Mouse (Mus musculus): Measurements from ENCODE around the gene Cdip1. TPM values are rescaled to one million over a fixed set of nuclear protein-coding genes. Genes with fewer than 3 reads are reported as not detected.

Cdip1 gene
- polyA plus RNA-seq, 1 experiment = 44.9 TPM

DNA sequence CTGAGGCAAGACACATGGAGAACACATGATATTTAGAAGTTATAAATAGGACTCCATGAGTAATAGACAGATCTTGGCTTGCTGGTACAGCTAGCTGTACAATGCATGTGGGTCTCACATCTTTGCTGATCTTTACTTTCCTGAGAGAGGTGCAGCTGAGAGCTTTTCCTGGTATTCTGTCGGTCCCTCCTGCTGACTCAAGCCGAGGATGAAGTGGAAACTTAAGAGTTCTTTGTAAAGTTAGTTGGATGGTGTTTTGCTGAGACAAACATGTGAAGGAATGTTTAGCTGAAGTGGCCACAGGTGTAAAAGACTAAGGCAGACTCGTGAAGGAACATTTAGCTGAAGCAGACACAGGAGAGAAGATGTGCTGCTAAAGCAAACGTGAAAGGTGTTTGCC lies 6.5 kb upstream of the Cdip1 start:
- H3K36me3 ChIP-seq (ENCODE audit: control insufficient read depth, insufficient read depth) = no peaks in the 10 kb centered on the region
- no peaks in the 10 kb centered on the region for H3K27me3 ChIP-seq (ENCODE audit: control insufficient read depth, insufficient read depth, insufficient read length)
- H3K79me2 ChIP-seq (ENCODE audit: control insufficient read depth, insufficient read depth) = no peaks in the 10 kb centered on the region
- no peak overlapping the region for H3K4me3 ChIP-seq
- TF ChIP-seq REST (IDR thresholded peaks at IDR 0.05; ENCODE audit: insufficient read depth, insufficient read length) = no peak
- no peak for TF ChIP-seq POLR2A (IDR thresholded peaks at IDR 0.05; ENCODE audit: insufficient read length, low read depth)
- no peak for TF ChIP-seq E2F4 (IDR thresholded peaks at IDR 0.05; ENCODE audit: insufficient read depth)
- TF ChIP-seq TCF3 (IDR thresholded peaks at IDR 0.05; ENCODE audit: insufficient read length, low read depth) = no peak
- TF ChIP-seq CEBPB (IDR thresholded peaks at IDR 0.05; ENCODE audit: insufficient read depth, poor library complexity, severe bottlenecking) = no peak
- no peak for TF ChIP-seq SRF (IDR thresholded peaks at IDR 0.05; ENCODE audit: control insufficient read depth, insufficient read length, low read depth)
- no peak for TF ChIP-seq TCF12 (IDR thresholded peaks at IDR 0.05; ENCODE audit: insufficient read depth, poor library complexity, severe bottlenecking)
- TF ChIP-seq USF1 (IDR thresholded peaks at IDR 0.05; ENCODE audit: low read depth) = no peak
- no peak for TF ChIP-seq POLR2AphosphoS2 (IDR thresholded peaks at IDR 0.05; ENCODE audit: insufficient read length, low read depth)
- TF ChIP-seq MYOG (IDR thresholded peaks at IDR 0.05; ENCODE audit: control insufficient read depth in 1 of 3, insufficient read depth in 1 of 3, insufficient read length in 2 of 3, low read depth in 2 of 3) = no peak
- TF ChIP-seq MAX (IDR thresholded peaks at IDR 0.05; ENCODE audit: low read depth) = no peak
- no peak for TF ChIP-seq MYOD1 (IDR thresholded peaks at IDR 0.05; ENCODE audit: control insufficient read depth in 1 of 3, insufficient read length in 2 of 3, low read depth in 2 of 3)
- H3K4me2 ChIP-seq (ENCODE audit: low read depth) = no peak overlapping the region
- no peak overlapping the region for H3ac ChIP-seq (ENCODE audit: control insufficient read depth, insufficient read length)

DNA sequence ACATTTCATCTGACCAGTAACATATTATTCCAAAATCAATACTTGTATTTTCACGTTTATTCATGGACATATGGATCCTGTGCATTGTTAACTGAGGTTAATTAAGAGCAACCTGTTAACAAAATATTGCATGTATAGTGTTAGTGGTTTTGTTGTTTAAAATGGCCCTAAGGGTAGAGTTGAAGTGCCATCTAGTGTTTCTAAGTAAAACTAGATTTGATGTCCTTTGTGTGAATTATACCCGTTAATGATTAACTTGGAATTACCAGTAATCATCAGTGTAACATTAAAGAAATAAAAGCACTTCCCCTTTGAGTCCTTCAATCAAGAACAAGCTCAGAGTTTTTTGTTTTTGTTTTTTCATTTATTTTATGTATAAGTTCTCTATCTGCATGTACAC lies 1.2 kb upstream of the Cdip1 start:
- Histone ChIP-seq H3K36me3 (ENCODE audit: control insufficient read depth, insufficient read depth) (no peaks in the 10 kb centered on the region), H3ac (ENCODE audit: control insufficient read depth, insufficient read length) (no peak overlapping the region), H3K27me3 (ENCODE audit: control insufficient read depth, insufficient read depth, insufficient read length) (no peaks in the 10 kb centered on the region), H3K79me2 (ENCODE audit: control insufficient read depth, insufficient read depth) (peaks cover 31% of the 10 kb centered on the region), H3K4me2 (ENCODE audit: low read depth) (no peak overlapping the region), H3K4me3 (no peak overlapping the region)
- TF ChIP-seq TCF3 (IDR thresholded peaks at IDR 0.05; ENCODE audit: insufficient read length, low read depth) = no peak
- no peak for TF ChIP-seq MYOG (IDR thresholded peaks at IDR 0.05; ENCODE audit: control insufficient read depth in 1 of 3, insufficient read depth in 1 of 3, insufficient read length in 2 of 3, low read depth in 2 of 3)

DNA sequence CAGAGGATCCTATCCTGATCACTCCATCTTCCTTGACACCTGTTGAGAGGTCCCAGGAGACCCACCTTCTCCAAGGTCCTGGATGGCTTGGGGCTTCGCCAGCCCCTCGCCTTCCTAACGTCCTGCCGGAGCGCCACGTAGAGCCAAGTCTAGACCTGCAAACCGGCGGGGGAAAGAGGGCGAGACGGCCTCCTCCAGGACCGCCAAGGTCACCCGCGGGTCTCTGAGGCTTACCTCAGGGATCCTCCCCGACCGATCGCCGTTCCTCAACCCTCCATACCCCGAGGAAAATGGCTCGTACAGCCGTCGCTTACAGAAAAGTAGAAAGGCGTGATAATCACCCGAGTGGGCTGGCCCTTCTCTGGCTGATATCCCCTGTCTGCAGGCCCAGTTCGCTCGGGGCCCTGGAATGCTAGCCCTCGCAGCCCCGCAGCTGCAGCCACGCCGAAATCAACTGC lies 752 bp downstream of the Cdip1 start:
- Histone ChIP-seq H3K27me3 (ENCODE audit: control insufficient read depth, insufficient read depth, insufficient read length) (no peaks in the 10 kb centered on the region), H3K79me2 (ENCODE audit: control insufficient read depth, insufficient read depth) (peaks cover 51% of the 10 kb centered on the region), H3K36me3 (ENCODE audit: control insufficient read depth, insufficient read depth) (no peaks in the 10 kb centered on the region), H3K4me2 (ENCODE audit: low read depth) (peak overlapping the region; percentile 84), H3K4me3 (peak overlapping the region; percentile 96), H3ac (ENCODE audit: control insufficient read depth, insufficient read length) (peak overlapping the region; percentile 67)
- TF ChIP-seq REST (IDR thresholded peaks at IDR 0.05; ENCODE audit: insufficient read depth, insufficient read length) (no peak), MYOD1 (IDR thresholded peaks at IDR 0.05; ENCODE audit: control insufficient read depth in 1 of 3, insufficient read length in 2 of 3, low read depth in 2 of 3) (no peak), MAX (IDR thresholded peaks at IDR 0.05; ENCODE audit: low read depth) (no peak), CEBPB (IDR thresholded peaks at IDR 0.05; ENCODE audit: insufficient read depth, poor library complexity, severe bottlenecking) (no peak), MYOG (IDR thresholded peaks at IDR 0.05; ENCODE audit: control insufficient read depth in 1 of 3, insufficient read depth in 1 of 3, insufficient read length in 2 of 3, low read depth in 2 of 3) (no peak), POLR2A (IDR thresholded peaks at IDR 0.05; ENCODE audit: insufficient read length, low read depth) (no peak), POLR2AphosphoS2 (IDR thresholded peaks at IDR 0.05; ENCODE audit: insufficient read length, low read depth) (no peak)

DNA sequence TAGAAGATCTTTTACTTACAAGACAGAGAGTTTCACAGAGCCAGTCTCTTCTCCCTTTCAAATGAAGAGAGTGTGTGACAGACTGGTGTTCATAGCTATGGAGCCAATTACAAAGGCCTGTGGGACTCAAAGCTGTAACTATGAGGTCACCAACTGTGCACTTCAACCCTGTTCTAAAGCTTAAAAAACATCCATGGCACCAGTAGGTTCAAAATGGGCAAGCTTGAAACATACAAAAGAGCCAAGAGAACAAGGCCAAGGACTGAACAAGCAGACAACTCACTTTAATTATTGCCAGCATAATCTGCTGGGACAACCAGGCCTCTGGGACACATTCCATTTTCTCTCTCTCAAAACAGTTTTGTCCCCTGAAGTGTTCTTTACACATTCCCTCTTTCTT lies 1.9 kb downstream of the Cdip1 start:
- no peak for TF ChIP-seq MAX (IDR thresholded peaks at IDR 0.05; ENCODE audit: low read depth)
- TF ChIP-seq POLR2A (IDR thresholded peaks at IDR 0.05; ENCODE audit: insufficient read length, low read depth) = no peak
- Histone ChIP-seq H3K27me3 (ENCODE audit: control insufficient read depth, insufficient read depth, insufficient read length) (no peaks in the 10 kb centered on the region), H3K4me3 (peak overlapping the region; percentile 96), H3K79me2 (ENCODE audit: control insufficient read depth, insufficient read depth) (peaks cover 63% of the 10 kb centered on the region), H3K4me2 (ENCODE audit: low read depth) (peak overlapping the region; percentile 84), H3K36me3 (ENCODE audit: control insufficient read depth, insufficient read depth) (no peaks in the 10 kb centered on the region), H3ac (ENCODE audit: control insufficient read depth, insufficient read length) (no peak overlapping the region)

DNA sequence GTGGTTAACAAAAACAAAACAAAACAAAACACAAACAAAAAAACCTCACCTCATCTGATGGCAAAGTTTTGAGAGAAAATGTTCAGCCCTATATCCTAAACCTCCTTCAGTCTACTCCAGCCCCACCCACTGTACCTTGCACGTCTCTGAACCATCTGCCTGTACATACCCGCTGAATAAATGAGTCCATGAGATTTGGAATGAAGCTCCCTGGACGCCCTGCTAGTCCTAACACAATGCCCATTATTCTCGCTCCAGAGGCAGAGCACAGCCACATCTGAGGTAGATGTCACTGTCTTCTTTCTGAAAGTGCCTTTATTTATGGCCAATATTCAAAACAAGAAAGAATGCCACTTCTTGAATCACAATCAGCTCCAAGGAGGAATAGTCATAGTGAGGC lies 4.4 kb downstream of the Cdip1 start:
- H3ac ChIP-seq (ENCODE audit: control insufficient read depth, insufficient read length) = no peak overlapping the region
- H3K4me3 ChIP-seq = no peak overlapping the region
- H3K36me3 ChIP-seq (ENCODE audit: control insufficient read depth, insufficient read depth) = no peaks in the 10 kb centered on the region
- no peaks in the 10 kb centered on the region for H3K27me3 ChIP-seq (ENCODE audit: control insufficient read depth, insufficient read depth, insufficient read length)
- no peak for TF ChIP-seq CEBPB (IDR thresholded peaks at IDR 0.05; ENCODE audit: insufficient read depth, poor library complexity, severe bottlenecking)
- no peak for TF ChIP-seq MYOG (IDR thresholded peaks at IDR 0.05; ENCODE audit: control insufficient read depth in 1 of 3, insufficient read depth in 1 of 3, insufficient read length in 2 of 3, low read depth in 2 of 3)
- no peak for TF ChIP-seq POLR2A (IDR thresholded peaks at IDR 0.05; ENCODE audit: insufficient read length, low read depth)
- TF ChIP-seq TCF3 (IDR thresholded peaks at IDR 0.05; ENCODE audit: insufficient read length, low read depth) = no peak
- TF ChIP-seq MAX (IDR thresholded peaks at IDR 0.05; ENCODE audit: low read depth) = no peak
- no peak for TF ChIP-seq MYOD1 (IDR thresholded peaks at IDR 0.05; ENCODE audit: control insufficient read depth in 1 of 3, insufficient read length in 2 of 3, low read depth in 2 of 3)
- no peak for TF ChIP-seq REST (IDR thresholded peaks at IDR 0.05; ENCODE audit: insufficient read depth, insufficient read length)
- no peak for TF ChIP-seq SRF (IDR thresholded peaks at IDR 0.05; ENCODE audit: control insufficient read depth, insufficient read length, low read depth)
- TF ChIP-seq TCF12 (IDR thresholded peaks at IDR 0.05; ENCODE audit: insufficient read depth, poor library complexity, severe bottlenecking) = no peak
- no peak for TF ChIP-seq USF1 (IDR thresholded peaks at IDR 0.05; ENCODE audit: low read depth)
- TF ChIP-seq POLR2AphosphoS2 (IDR thresholded peaks at IDR 0.05; ENCODE audit: insufficient read length, low read depth) = no peak
- TF ChIP-seq E2F4 (IDR thresholded peaks at IDR 0.05; ENCODE audit: insufficient read depth) = no peak
- peak overlapping the region; percentile 84 for H3K4me2 ChIP-seq (ENCODE audit: low read depth)
- H3K79me2 ChIP-seq (ENCODE audit: control insufficient read depth, insufficient read depth) = peaks cover 83% of the 10 kb centered on the region
